ENCODE assay signal across 8 mouse cellular contexts in the genomic region with DNA sequence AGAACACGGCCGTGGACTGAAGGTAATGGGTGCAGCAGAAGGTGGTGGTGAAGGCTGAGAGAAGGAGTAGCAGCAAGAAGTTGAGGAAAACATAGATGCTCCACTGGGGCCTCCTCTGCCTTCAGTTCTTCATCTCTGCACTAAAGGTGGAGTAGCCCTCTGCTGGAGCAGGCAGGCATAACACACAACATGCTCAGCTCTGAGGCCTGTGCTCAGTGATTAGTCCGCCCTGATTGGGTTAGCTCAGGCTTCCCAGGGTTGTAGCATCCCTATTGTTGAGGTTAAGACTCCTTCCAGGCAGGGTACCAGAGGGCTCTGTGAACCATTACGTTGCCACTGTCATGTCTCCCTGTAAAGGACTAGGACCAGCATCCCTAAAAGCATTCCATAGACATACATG. TPM values are rescaled to one million over a fixed set of nuclear protein-coding genes. Genes with fewer than 3 reads are reported as not detected.
DNase-seq lines count a peak whose midpoint lies in the region; ATAC-seq and TF ChIP-seq lines count a peak whose summit lies in the region.

No protein-coding gene starts in this region.

- H3K27ac ChIP-seq in hindbrain, postnatal 0 days: no peak overlapping the region
- no peak overlapping the region for H3K27ac ChIP-seq in midbrain, embryonic 16.5 days (ENCODE audit: low read length)
- no peak overlapping the region for H3K27ac ChIP-seq in stomach, postnatal 0 days (replicated peaks)

- intact Hi-C loops in left cerebral cortex, postnatal 4 days (cut with DNase I): no loop called here

- H3K4me3 ChIP-seq in G1E (ENCODE audit: low read depth, low read length): no peak overlapping the region
- no peak overlapping the region for H3K4me3 ChIP-seq in hindbrain, postnatal 0 days (ENCODE audit: low read length)
- H3K4me3 ChIP-seq in midbrain, embryonic 16.5 days (ENCODE audit: low read depth, low read length): no peak overlapping the region
- no peak overlapping the region for H3K4me3 ChIP-seq in stomach, postnatal 0 days (ENCODE audit: low read depth, low read length)

- no peaks in the 10 kb centered on the region for H3K9me3 ChIP-seq in G1E (replicated peaks)
- no peaks in the 10 kb centered on the region for H3K9me3 ChIP-seq in hindbrain, postnatal 0 days (ENCODE audit: low read length)
- H3K9me3 ChIP-seq in midbrain, embryonic 16.5 days (replicated peaks; ENCODE audit: control insufficient read depth, low read length, poor library complexity, severe bottlenecking): no peaks in the 10 kb centered on the region
- H3K9me3 ChIP-seq in stomach, postnatal 0 days (ENCODE audit: control insufficient read depth, low read length): no peaks in the 10 kb centered on the region

- TF ChIP-seq CTCF in G1E (IDR thresholded peaks at IDR 0.05; ENCODE audit: low read depth, low read length): peak; percentile 73
- peak; percentile 82 for TF ChIP-seq CTCF in hindbrain, postnatal 0 days (IDR thresholded peaks at IDR 0.05; ENCODE audit: low read depth)
- TF ChIP-seq CTCF in stomach, postnatal 0 days (IDR thresholded peaks at IDR 0.05; ENCODE audit: low read depth): peak; percentile 81

- H3K4me2 ChIP-seq in hindbrain, postnatal 0 days (ENCODE audit: low read depth, low read length): no peak overlapping the region
- no peak overlapping the region for H3K4me2 ChIP-seq in midbrain, embryonic 16.5 days (ENCODE audit: low read length)
- no peak overlapping the region for H3K4me2 ChIP-seq in stomach, postnatal 0 days (replicated peaks; ENCODE audit: low read depth)

- ATAC-seq in G1E (ENCODE audit: extremely low read depth, insufficient number of reproducible peaks, low FRiP score, poor library complexity, severe bottlenecking): peak; percentile 65
- peak; percentile 39; the same call in 1 of the 2 replicates for ATAC-seq in hindbrain, postnatal 0 days
- peak; percentile 18; the same call in 1 of the 2 replicates for ATAC-seq in midbrain, embryonic 16.5 days
- peak; percentile 23; the same call in 1 of the 2 replicates for ATAC-seq in stomach, postnatal 0 days (ENCODE audit: low FRiP score, low TSS enrichment)

- no peaks in the 10 kb centered on the region for H3K27me3 ChIP-seq in G1E (ENCODE audit: insufficient read depth, low read length)
- H3K27me3 ChIP-seq in hindbrain, postnatal 0 days (ENCODE audit: insufficient read depth, low read length): no peaks in the 10 kb centered on the region
- no peaks in the 10 kb centered on the region for H3K27me3 ChIP-seq in midbrain, embryonic 16.5 days (ENCODE audit: control insufficient read depth, insufficient read depth, low read depth, low read length)
- no peaks in the 10 kb centered on the region for H3K27me3 ChIP-seq in stomach, postnatal 0 days (ENCODE audit: control insufficient read depth, insufficient read depth, low read length)

- no peak overlapping the region for H3K9ac ChIP-seq in hindbrain, postnatal 0 days (replicated peaks; ENCODE audit: low read length)
- no peak overlapping the region for H3K9ac ChIP-seq in midbrain, embryonic 16.5 days (ENCODE audit: low read depth, low read length)
- H3K9ac ChIP-seq in stomach, postnatal 0 days (ENCODE audit: low read length): no peak overlapping the region

- WGBS in hindbrain, postnatal 0 days: 48% methylated on average over 4 of the region's 4 CpGs
- WGBS in midbrain, embryonic 16.5 days: 45% methylated on average over 4 of the region's 4 CpGs
- 41% methylated on average over 4 of the region's 4 CpGs for WGBS in stomach, postnatal 0 days

- TF ChIP-seq EP300 in stomach, postnatal 0 days (optimal IDR thresholded peaks at IDR 0.05): no peak

- H3K36me3 ChIP-seq in G1E (replicated peaks): peaks cover 85% of the 10 kb centered on the region
- H3K36me3 ChIP-seq in hindbrain, postnatal 0 days (ENCODE audit: insufficient read depth, low read length): no peaks in the 10 kb centered on the region
- H3K36me3 ChIP-seq in midbrain, embryonic 16.5 days (ENCODE audit: control insufficient read depth, insufficient read depth, low read length): no peaks in the 10 kb centered on the region; the same call in 1 of the 2 replicates
- H3K36me3 ChIP-seq in stomach, postnatal 0 days (ENCODE audit: control insufficient read depth, insufficient read depth, low read length): no peaks in the 10 kb centered on the region

- peaks cover 47% of the 10 kb centered on the region for H3K4me1 ChIP-seq in G1E (ENCODE audit: insufficient read depth, low read depth, low read length)
- no peaks in the 10 kb centered on the region for H3K4me1 ChIP-seq in hindbrain, postnatal 0 days (ENCODE audit: insufficient read depth, low read length)
- no peaks in the 10 kb centered on the region for H3K4me1 ChIP-seq in midbrain, embryonic 16.5 days (ENCODE audit: control insufficient read depth, insufficient read depth, low read length)
- peaks cover 4% of the 10 kb centered on the region for H3K4me1 ChIP-seq in stomach, postnatal 0 days (replicated peaks; ENCODE audit: control insufficient read depth, insufficient read depth)

- peak; percentile 42 for DNase-seq in heart, adult 8-10 months (ENCODE audit: low spot score)
- no peak for DNase-seq in heart, adult 9 months (ENCODE audit: low spot score in 2 of 2)
- DNase-seq in G1E (ENCODE audit: low spot score): peak; percentile 33
- DNase-seq in embryo, embryonic 11 days: peak; percentile 64
- peak; percentile 65 for DNase-seq in hindbrain, postnatal 0 days (ENCODE audit: low spot score)
- DNase-seq in left cerebral cortex, postnatal 4 days: peak; percentile 65
- peak; percentile 67 for DNase-seq in stomach, postnatal 0 days (ENCODE audit: low spot score)

RNA-seq across cellular contexts. Expression of gene Emc6, which starts 7.6 kb away (rescaled TPM):
- total RNA-seq in heart, adult 8-10 months (2022): 10 to 100 TPM; 80.9 to 93.8 (median 89.9) TPM
- total RNA-seq in G1E (2014; fragmentation: Nextera tagmentation): 54.7 and 66.2 TPM in 2 replicates
- 43.7 and 52.7 TPM in 2 replicates for total RNA-seq in G1E (2017)
- 178 and 243 TPM in 2 replicates for polyA plus RNA-seq in G1E (2012)
- 113 and 156 TPM in 2 replicates for total RNA-seq in hindbrain, postnatal 0 days (2014; rRNA removed)
- 188 and 191 TPM in 2 replicates for polyA plus RNA-seq in hindbrain, postnatal 0 days (2015; fragmentation: Nextera tagmentation; extraction: Ambion mirVana)
- 10 to 100 TPM; 59.8 to 64.3 TPM for total RNA-seq in left cerebral cortex, postnatal 4 days (2021)
- polyA plus RNA-seq in midbrain, embryonic 16.5 days (2015; fragmentation: Nextera tagmentation; extraction: Ambion mirVana): 127 and 133 TPM in 2 replicates
- 125 and 132 TPM in 2 replicates for polyA plus RNA-seq in stomach, postnatal 0 days (2015; fragmentation: Nextera tagmentation; extraction: Ambion mirVana)

RNA-seq across cellular contexts. Expression of gene Tax1bp3, which starts 7.7 kb away (rescaled TPM):
- total RNA-seq in heart, adult 8-10 months (2022): 10 to 100 TPM; 36.7 to 52.6 (median 46.8) TPM
- 7.4 and 9.2 TPM in 2 replicates for total RNA-seq in G1E (2014; fragmentation: Nextera tagmentation)
- total RNA-seq in G1E (2017): 17.8 and 21.1 TPM in 2 replicates
- polyA plus RNA-seq in G1E (2012): 4.1 and 9.0 TPM in 2 replicates
- total RNA-seq in hindbrain, postnatal 0 days (2014; rRNA removed): 34.7 and 46.4 TPM in 2 replicates
- polyA plus RNA-seq in hindbrain, postnatal 0 days (2015; fragmentation: Nextera tagmentation; extraction: Ambion mirVana): 95.7 and 97.7 TPM in 2 replicates
- total RNA-seq in left cerebral cortex, postnatal 4 days (2021): 10 to 100 TPM; 42.2 to 42.5 TPM
- polyA plus RNA-seq in midbrain, embryonic 16.5 days (2015; fragmentation: Nextera tagmentation; extraction: Ambion mirVana): 132 and 145 TPM in 2 replicates
- 176 and 184 TPM in 2 replicates for polyA plus RNA-seq in stomach, postnatal 0 days (2015; fragmentation: Nextera tagmentation; extraction: Ambion mirVana)

RNA-seq across cellular contexts. Expression of gene P2rx5, which starts 9.0 kb away (rescaled TPM):
- total RNA-seq in heart, adult 8-10 months (2022): 10 to 100 TPM; 14.2 to 19.7 (median 16.6) TPM
- total RNA-seq in G1E (2014; fragmentation: Nextera tagmentation) (not detected in 2 replicates), G1E (2017) (0.05 TPM in 1 of 2 replicates, not detected in the other)
- not detected in 2 replicates for polyA plus RNA-seq in G1E (2012)
- 1.2 and 3.5 TPM in 2 replicates for total RNA-seq in hindbrain, postnatal 0 days (2014; rRNA removed)
- polyA plus RNA-seq in hindbrain, postnatal 0 days (2015; fragmentation: Nextera tagmentation; extraction: Ambion mirVana): 0.48 and 0.97 TPM in 2 replicates
- 1 to 10 TPM in 1 of 2 experiments, under 1 TPM in 1; 0.72 to 1.0 TPM for total RNA-seq in left cerebral cortex, postnatal 4 days (2021)
- 0.29 and 0.42 TPM in 2 replicates for polyA plus RNA-seq in midbrain, embryonic 16.5 days (2015; fragmentation: Nextera tagmentation; extraction: Ambion mirVana)
- polyA plus RNA-seq in stomach, postnatal 0 days (2015; fragmentation: Nextera tagmentation; extraction: Ambion mirVana): 0.44 and 0.48 TPM in 2 replicates

RNA-seq across cellular contexts. Expression of gene Ctns, which starts 29.6 kb away (rescaled TPM):
- total RNA-seq in heart, adult 8-10 months (2022): 1 to 10 TPM; 7.5 to 10.0 (median 9.6) TPM
- 19.8 and 23.3 TPM in 2 replicates for total RNA-seq in G1E (2014; fragmentation: Nextera tagmentation)
- total RNA-seq in G1E (2017): 28.7 and 30.6 TPM in 2 replicates
- polyA plus RNA-seq in G1E (2012): 1.9 and 3.6 TPM in 2 replicates
- total RNA-seq in hindbrain, postnatal 0 days (2014; rRNA removed): 20.2 and 20.9 TPM in 2 replicates
- 13.0 and 14.0 TPM in 2 replicates for polyA plus RNA-seq in hindbrain, postnatal 0 days (2015; fragmentation: Nextera tagmentation; extraction: Ambion mirVana)
- 10 to 100 TPM; 17.7 to 21.1 TPM for total RNA-seq in left cerebral cortex, postnatal 4 days (2021)
- 18.6 and 20.1 TPM in 2 replicates for polyA plus RNA-seq in midbrain, embryonic 16.5 days (2015; fragmentation: Nextera tagmentation; extraction: Ambion mirVana)
- 15.9 and 17.4 TPM in 2 replicates for polyA plus RNA-seq in stomach, postnatal 0 days (2015; fragmentation: Nextera tagmentation; extraction: Ambion mirVana)

RNA-seq across cellular contexts. Expression of gene Shpk, which starts 30.0 kb away (rescaled TPM):
- 1 to 10 TPM in 3 of 4 experiments, under 1 TPM in 1; 0.68 to 1.7 (median 1.4) TPM for total RNA-seq in heart, adult 8-10 months (2022)
- total RNA-seq in G1E (2014; fragmentation: Nextera tagmentation) (2.1 and 2.4 TPM in 2 replicates), G1E (2017) (2.8 and 3.2 TPM in 2 replicates)
- polyA plus RNA-seq in G1E (2012): 0.83 and 0.95 TPM in 2 replicates
- total RNA-seq in hindbrain, postnatal 0 days (2014; rRNA removed): 2.2 and 3.4 TPM in 2 replicates
- 2.2 and 2.8 TPM in 2 replicates for polyA plus RNA-seq in hindbrain, postnatal 0 days (2015; fragmentation: Nextera tagmentation; extraction: Ambion mirVana)
- 1 to 10 TPM; 1.1 to 1.2 TPM for total RNA-seq in left cerebral cortex, postnatal 4 days (2021)
- polyA plus RNA-seq in midbrain, embryonic 16.5 days (2015; fragmentation: Nextera tagmentation; extraction: Ambion mirVana): 2.1 and 2.4 TPM in 2 replicates
- polyA plus RNA-seq in stomach, postnatal 0 days (2015; fragmentation: Nextera tagmentation; extraction: Ambion mirVana): 3.4 and 4.0 TPM in 2 replicates

Comparison
In these comparisons a context has a peak if more than half of its experiments do, and no peak if none do; other contexts are left out.
1. DNase-seq: peak in heart, adult 8-10 months (single experiment), G1E (single experiment), embryo, embryonic 11 days (single experiment), hindbrain, postnatal 0 days (single experiment), left cerebral cortex, postnatal 4 days (single experiment) and stomach, postnatal 0 days (single experiment); none in heart, adult 9 months (0 of 2).
2. Peak in every context shown above with its lines, with median percentiles within 50 percentile points of each other: ATAC-seq and CTCF ChIP-seq.